Mouse (Mus musculus) liver, embryonic 14.5 days (tissue): ENCODE measurements around the gene Glce. TPM values are rescaled to one million over a fixed set of nuclear protein-coding genes. Genes with fewer than 3 reads are reported as not detected.

ENCODE experiments used
- ATAC-seq: fragments of 200-750 bp; cut with Nextera tagmentation; 2 replicates; pipeline ENCODE4 v1.8.0; 2017; ENCODE audit warnings: moderate number of reproducible peaks, mild to moderate bottlenecking, moderate library complexity; ENCODE audit not compliant: insufficient read depth
- DNase-seq, 3 experiments: peaks; one replicate each; pipeline ENCODE4 v3.0.0-alpha.2; 2012 to 2013; ENCODE audit warnings: low read depth in 3 of 3, low spot score in 3 of 3
- H3K27ac ChIP-seq: fragments of 300-500 bp; sonication (generic); 2 replicates; pipeline ENCODE4 v1.5.1; 2014; ENCODE audit warnings: moderate library complexity, mild to moderate bottlenecking, control low read depth, inconsistent platforms
- H3K27me3 ChIP-seq: fragments of 300-500 bp; sonication (generic); 2 replicates; pipeline ENCODE4 v1.6.1; 2014; ENCODE audit warnings: mild to moderate bottlenecking, low read length, moderate library complexity; ENCODE audit not compliant: control insufficient read depth, insufficient read depth
- H3K36me3 ChIP-seq: fragments of 300-500 bp; sonication (generic); replicated peaks from 2 replicates; pipeline ENCODE4 v1.6.1; 2014; ENCODE audit warnings: low read depth; ENCODE audit not compliant: control insufficient read depth, insufficient read depth
- H3K4me1 ChIP-seq, 2 experiments: fragments of 200-500 bp in 1 of 2; fragments of 300-500 bp in 1 of 2; sonication (generic) in 1 of 2; replicated peaks; 2 replicates each; pipeline ENCODE4 v1.6.1; 2012 to 2014; ENCODE audit warnings: antibody characterized with exemption in 1 of 2, inconsistent platforms in 1 of 2, low read length in 1 of 2; ENCODE audit not compliant: control insufficient read depth in 2 of 2, insufficient read depth in 2 of 2
- H3K4me2 ChIP-seq: fragments of 300-500 bp; sonication (generic); 2 replicates; pipeline ENCODE4 v1.6.1; 2014; ENCODE audit warnings: low read depth, mild to moderate bottlenecking, control low read depth, moderate library complexity
- H3K4me3 ChIP-seq, 2 experiments: fragments of 200-500 bp in 1 of 2; fragments of 300-500 bp in 1 of 2; sonication (generic) in 1 of 2; 2 replicates each; pipeline ENCODE4 v1.5.1; 2012 to 2014; ENCODE audit warnings: low read depth in 2 of 2, low read length in 2 of 2, mild to moderate bottlenecking in 2 of 2, control low read depth in 1 of 2, inconsistent platforms in 1 of 2, moderate library complexity in 1 of 2; ENCODE audit not compliant: insufficient read depth in 1 of 2
- H3K9ac ChIP-seq: fragments of 300-500 bp; sonication (generic); replicated peaks from 2 replicates; pipeline ENCODE4 v1.6.1; 2014; ENCODE audit warnings: mild to moderate bottlenecking, control low read depth, moderate library complexity
- H3K9me3 ChIP-seq: fragments of 300-500 bp; sonication (generic); 2 replicates; pipeline ENCODE4 v1.6.1; 2016; ENCODE audit warnings: low read length, mixed read lengths; ENCODE audit not compliant: control insufficient read depth
- CTCF ChIP-seq: IDR thresholded peaks from 2 replicates; pipeline ENCODE4 v1.5.1; 2016; ENCODE audit warnings: antibody characterized with exemption, low read depth, control low read depth
- EP300 ChIP-seq: IDR thresholded peaks from 2 replicates; pipeline ENCODE4 v1.6.1; 2016; ENCODE audit warnings: antibody characterized with exemption, low read depth
- WGBS: fragments of 180-500 bp; shearing (Covaris S2); extraction: QIAGEN DNeasy Blood & Tissue Kit; methylation state at CpG from one replicate; pipeline ENCODE4 v1.1.7; 2014; ENCODE audit not compliant: insufficient replicate concordance; 5-methylcytosine and 5-hydroxymethylcytosine counted together
- polyA plus RNA-seq, 2 experiments: library from polyadenylated mRNA; depleted of rRNA in 1 of 2; stranded (reverse) in 1 of 2; unstranded in 1 of 2; fragments of >200 nt; fragmentation: Nextera tagmentation in 1 of 2; extraction: Ambion mirVana in 1 of 2; gene quantifications; 2 replicates each; pipeline versions ENCODE4 v1.2.1 to v1.2.3; 2012 to 2014

Glce gene
- polyA plus RNA-seq (2012; rRNA removed), result 1.9 and 2.7 TPM in 2 replicates
- 5.6 and 7.4 TPM in 2 replicates for polyA plus RNA-seq (2014; fragmentation: Nextera tagmentation; extraction: Ambion mirVana)

DNA sequence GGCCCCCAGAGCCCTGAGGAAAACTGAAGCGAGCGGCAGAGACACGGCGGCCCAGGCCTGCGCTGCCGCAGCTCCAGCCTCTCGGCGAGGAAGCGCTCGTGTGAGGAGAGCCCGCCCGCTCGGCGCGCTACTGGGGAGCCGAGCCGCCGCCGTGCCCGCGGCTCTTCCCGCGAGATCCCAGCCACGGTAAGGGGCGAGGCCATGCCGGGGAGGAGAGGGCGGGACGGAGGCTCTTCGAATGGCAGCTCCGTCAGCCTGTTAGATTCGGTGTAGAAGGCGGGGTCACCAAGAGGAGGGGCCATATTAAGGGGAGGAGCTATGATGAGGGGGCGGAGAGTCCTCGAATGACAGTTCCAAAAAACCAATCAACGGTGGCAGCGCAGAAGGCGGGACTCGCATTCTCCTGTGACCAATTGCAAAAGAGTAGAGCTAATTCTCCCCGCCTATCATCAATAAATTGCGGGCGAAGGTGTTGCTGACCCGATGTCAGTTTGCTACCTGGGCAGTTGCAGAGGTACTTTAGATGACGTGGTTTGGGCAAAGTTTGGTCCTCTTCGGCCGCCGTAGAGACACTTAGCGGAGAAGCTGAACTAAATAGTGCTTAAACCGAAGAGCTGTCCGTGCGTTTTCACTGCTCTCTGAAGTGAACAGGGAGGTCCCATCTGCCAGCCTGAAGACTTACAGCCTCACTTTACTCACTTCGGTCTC is at the start of gene Glce:
TSS of gene Glce (minus strand) at position 148 of the 708 bp plus-strand sequence.
- Histone ChIP-seq H3K27ac (peak within 1 kb of the TSS; percentile 53; the same call in 1 of the 2 replicates), H3K9ac (peak within 1 kb of the TSS; percentile 83), H3K9me3 (no peaks in the 10 kb centered on the region), H3K4me1 (peaks cover 5 to 7% of the 10 kb centered on the region in 2 experiments; a peak in 3 of 4 replicates), H3K4me3 (peak within 1 kb of the TSS; percentile 81 to 87), H3K36me3 (no peaks in the 10 kb centered on the region), H3K4me2 (peak within 1 kb of the TSS; percentile 99), H3K27me3 (peaks cover 2% of the 10 kb centered on the region; the same call in 1 of the 2 replicates)
- WGBS, result under 1% methylated on average over 51 of the region's 51 CpGs
- TF ChIP-seq EP300, result no peak; the same call in none of the 2 replicates
- no peak for TF ChIP-seq CTCF
- DNase-seq, result peak; percentile 96
- ATAC-seq, result peak; percentile 98

DNA sequence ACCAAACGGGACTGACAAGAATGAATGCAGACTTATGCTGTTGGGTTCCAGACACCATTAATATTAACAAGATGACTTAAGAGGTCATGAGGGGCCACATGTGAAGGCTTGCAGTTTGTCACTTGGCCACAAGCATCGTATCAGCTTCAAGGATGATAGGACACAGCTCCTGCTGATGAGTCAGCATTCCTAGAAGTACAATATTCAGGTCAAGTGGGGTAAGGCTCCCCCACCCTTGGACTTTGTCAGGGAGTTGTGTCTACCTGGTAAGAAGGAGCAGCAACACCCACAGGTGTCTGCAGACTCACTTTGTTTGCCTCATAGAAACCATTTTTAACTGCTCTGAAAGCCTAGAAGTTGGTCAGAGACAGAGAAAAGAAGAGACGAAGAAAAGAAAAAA is 49.8 kb upstream of the Glce start:
- Histone ChIP-seq H3K9me3 (no peaks in the 10 kb centered on the region), H3K4me2 (no peak overlapping the region), H3K27ac (no peak overlapping the region), H3K9ac (no peak overlapping the region), H3K36me3 (no peaks in the 10 kb centered on the region), H3K4me3 (no peak overlapping the region), H3K4me1 (no peaks in the 10 kb centered on the region), H3K27me3 (no peaks in the 10 kb centered on the region)
- TF ChIP-seq EP300, result no peak
- WGBS, result 50% methylated on average over 3 of the region's 3 CpGs
- ATAC-seq (no peak), DNase-seq (no peak)

DNA sequence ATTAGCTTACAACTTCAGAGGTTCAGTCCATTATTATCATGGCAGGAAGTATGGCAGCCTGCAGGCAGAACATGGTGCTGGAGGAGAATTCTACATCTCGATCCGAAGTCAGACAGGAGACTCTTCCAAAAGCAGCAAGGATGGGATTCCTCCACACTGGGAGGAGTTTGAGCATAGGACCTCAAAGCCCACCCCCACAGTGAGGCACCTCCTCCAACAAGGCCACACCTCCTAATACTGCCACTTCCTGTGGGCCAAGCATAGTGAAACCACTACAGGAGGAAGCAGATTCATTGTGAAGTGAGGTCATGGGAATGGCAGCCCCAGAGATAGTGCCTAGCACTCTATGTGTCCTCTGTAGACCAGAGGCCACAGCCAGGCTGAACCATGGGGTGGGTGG is 48.5 kb upstream of the Glce start:
- 82% methylated on average over 2 of the region's 2 CpGs for WGBS

DNA sequence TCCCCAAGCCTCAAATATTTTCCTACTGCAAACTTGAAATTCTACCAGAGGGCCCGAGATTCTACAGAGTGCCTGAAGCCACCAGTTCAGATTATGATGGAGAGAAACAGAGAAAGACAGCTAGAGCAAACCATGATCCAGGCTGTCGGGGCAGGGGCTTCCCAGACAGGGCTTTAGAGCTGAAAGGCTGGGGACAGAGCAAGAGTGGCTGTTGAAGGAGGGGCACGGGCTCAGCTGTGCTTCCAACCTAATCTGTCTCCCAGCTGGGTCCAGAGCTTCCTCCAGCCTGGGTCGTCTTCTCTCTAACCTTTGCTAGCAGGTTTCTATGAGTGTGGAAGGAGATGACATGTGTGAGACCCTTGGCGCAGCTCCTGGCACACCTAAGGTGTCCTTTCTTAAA is 44.2 kb upstream of the Glce start:
- Histone ChIP-seq H3K4me2 (no peak overlapping the region), H3K9ac (no peak overlapping the region), H3K36me3 (no peaks in the 10 kb centered on the region), H3K9me3 (no peaks in the 10 kb centered on the region), H3K4me3 (no peak overlapping the region), H3K27me3 (no peaks in the 10 kb centered on the region), H3K27ac (no peak overlapping the region), H3K4me1 (no peaks in the 10 kb centered on the region)
- ATAC-seq (no peak), DNase-seq (no peak)
- TF ChIP-seq EP300 (no peak), CTCF (no peak)
- 46% methylated on average over 5 of the region's 5 CpGs for WGBS

More for the DNA sequence above, 48.5 kb upstream of the Glce start:
- Histone ChIP-seq H3K27me3 (no peaks in the 10 kb centered on the region), H3K9ac (no peak overlapping the region), H3K9me3 (no peaks in the 10 kb centered on the region), H3K36me3 (no peaks in the 10 kb centered on the region), H3K4me2 (no peak overlapping the region), H3K27ac (no peak overlapping the region), H3K4me3 (no peak overlapping the region), H3K4me1 (no peaks in the 10 kb centered on the region)
- no peak for TF ChIP-seq EP300
- no peak for ATAC-seq
- DNase-seq, result no peak

DNA sequence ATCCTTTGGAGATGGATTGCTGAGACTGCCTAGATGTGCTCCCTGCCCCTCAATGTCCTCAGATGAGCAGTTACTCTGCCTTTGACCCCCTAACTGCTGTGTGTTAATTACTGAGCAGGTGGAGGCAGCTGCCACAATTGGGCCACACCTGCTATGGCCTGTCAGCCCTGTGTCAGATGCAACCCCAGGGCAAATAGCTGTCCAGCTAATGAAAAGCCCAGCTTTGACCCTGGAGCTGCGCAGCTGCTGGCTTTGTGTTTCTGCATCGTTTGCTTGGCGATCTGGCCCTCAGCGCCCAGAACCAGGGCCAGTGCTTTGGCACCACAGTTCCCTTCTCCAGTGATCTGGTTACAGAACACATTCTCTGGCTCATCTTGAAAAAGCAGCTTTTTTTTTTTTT is 43.7 kb upstream of the Glce start:
- WGBS, result 80% methylated on average over 4 of the region's 4 CpGs
- H3K4me3 ChIP-seq, result no peak overlapping the region
- DNase-seq (no peak), ATAC-seq (no peak)
- no peaks in the 10 kb centered on the region for H3K36me3 ChIP-seq
- H3K9ac ChIP-seq, result no peak overlapping the region
- H3K9me3 ChIP-seq, result no peaks in the 10 kb centered on the region
- no peak overlapping the region for H3K4me2 ChIP-seq
- TF ChIP-seq EP300 (no peak), CTCF (no peak)
- H3K27me3 ChIP-seq, result no peaks in the 10 kb centered on the region
- H3K4me1 ChIP-seq, result no peaks in the 10 kb centered on the region
- no peak overlapping the region for H3K27ac ChIP-seq
